29 mouse cellular contexts compared by ENCODE assay signal in genomic region chr3:121202638-121203037, GRCm38 (mm10). TPM values are rescaled to one million over a fixed set of nuclear protein-coding genes. Genes with fewer than 3 reads are reported as not detected.
DNase-seq lines count a peak whose midpoint lies in the region; ATAC-seq and TF ChIP-seq lines count a peak whose summit lies in the region.
"Had no signal": no experiment of that assay in that cellular context is flagged by ENCODE, and none has a peak within 500 bp of the region (broad histone marks: within the 10 kb centered on the region; RNA-seq: fewer than 3 reads in every experiment).

No protein-coding gene starts in this region.

- H3K27me3 ChIP-seq in liver, embryonic 12.5 days (replicated peaks) = no peaks in the 10 kb centered on the region
- no peaks in the 10 kb centered on the region for H3K27me3 ChIP-seq in liver, postnatal 0 days (ENCODE audit: insufficient read depth, low read length)
- no peaks in the 10 kb centered on the region for H3K27me3 ChIP-seq in liver, embryonic 15.5 days
- no peaks in the 10 kb centered on the region for H3K27me3 ChIP-seq in midbrain, embryonic 11.5 days (ENCODE audit: control insufficient read depth, insufficient read depth, low read length)
- H3K27me3 ChIP-seq: CH12.LX; embryonic facial prominence, embryonic 12.5 days; embryonic facial prominence, embryonic 15.5 days; heart, embryonic 13.5 days had no signal

- no peak for TF ChIP-seq EP300 in liver, postnatal 0 days (IDR thresholded peaks at IDR 0.05; ENCODE audit: low read depth)

- 73% methylated on average over 2 of the region's 2 CpGs for WGBS in liver, embryonic 12.5 days (ENCODE audit: insufficient replicate concordance)
- 78% methylated on average over 2 of the region's 2 CpGs for WGBS in liver, postnatal 0 days (ENCODE audit: insufficient replicate concordance)
- WGBS in liver, embryonic 15.5 days (ENCODE audit: insufficient replicate concordance) = 71% methylated on average over 2 of the region's 2 CpGs
- 90% methylated on average over 2 of the region's 2 CpGs for WGBS in midbrain, embryonic 11.5 days

- H3K9ac ChIP-seq in liver, embryonic 12.5 days = no peak overlapping the region
- no peak overlapping the region for H3K9ac ChIP-seq in liver, postnatal 0 days (replicated peaks)
- no peak overlapping the region for H3K9ac ChIP-seq in liver, embryonic 15.5 days
- no peak overlapping the region for H3K9ac ChIP-seq in midbrain, embryonic 11.5 days (ENCODE audit: low read length)
- H3K9ac ChIP-seq: embryonic facial prominence, embryonic 12.5 days; embryonic facial prominence, embryonic 15.5 days; forebrain, postnatal 0 days; heart, embryonic 13.5 days; hindbrain, embryonic 14.5 days had no signal

- no peak for DNase-seq in liver, postnatal 0 days
- peak; percentile 42 for DNase-seq in brain, adult 2 months (ENCODE audit: low read depth, low spot score)
- DNase-seq in cerebellum, adult 9-11 months = no peak
- DNase-seq in midbrain, embryonic 11.5 days (ENCODE audit: low spot score, missing footprints) = no peak
- DNase-seq: adrenal gland, postnatal 10 days; adrenal gland, postnatal 36 days; B cell, adult 2 months; cerebellum, adult 11-12 months; cerebellum, adult 8-10 months; cerebellum, postnatal 14 days; forebrain, postnatal 0 days; gastrocnemius, postnatal 10 days; gastrocnemius, postnatal 36 days; heart, adult 2 months; heart, postnatal 14 days; heart, postnatal 4 days had no signal

- H3K36me3 ChIP-seq in liver, embryonic 12.5 days = peaks cover 30% of the 10 kb centered on the region
- peaks cover 17% of the 10 kb centered on the region for H3K36me3 ChIP-seq in liver, postnatal 0 days (replicated peaks; ENCODE audit: insufficient read depth, low read length)
- peaks cover 22% of the 10 kb centered on the region for H3K36me3 ChIP-seq in liver, embryonic 15.5 days (replicated peaks)
- no peaks in the 10 kb centered on the region for H3K36me3 ChIP-seq in midbrain, embryonic 11.5 days (ENCODE audit: control insufficient read depth, insufficient read depth, low read length)
- H3K36me3 ChIP-seq: embryonic facial prominence, embryonic 12.5 days; embryonic facial prominence, embryonic 15.5 days; heart, embryonic 10.5 days; heart, embryonic 13.5 days had no signal

- H3K9me3 ChIP-seq in liver, embryonic 12.5 days (replicated peaks) = no peaks in the 10 kb centered on the region
- H3K9me3 ChIP-seq in liver, postnatal 0 days (ENCODE audit: low read length) = no peaks in the 10 kb centered on the region
- H3K9me3 ChIP-seq in liver, embryonic 15.5 days (replicated peaks) = no peaks in the 10 kb centered on the region
- no peaks in the 10 kb centered on the region for H3K9me3 ChIP-seq in midbrain, embryonic 11.5 days (ENCODE audit: control insufficient read depth, low read length)
- H3K9me3 ChIP-seq: embryonic facial prominence, embryonic 12.5 days; embryonic facial prominence, embryonic 15.5 days; G1E; heart, embryonic 10.5 days; heart, embryonic 13.5 days had no signal

- H3K27ac ChIP-seq in liver, embryonic 12.5 days = peak overlapping the region; percentile 78
- H3K27ac ChIP-seq in liver, postnatal 0 days (ENCODE audit: low read depth) = no peak overlapping the region
- H3K27ac ChIP-seq in liver, embryonic 15.5 days (replicated peaks) = peak overlapping the region; percentile 24; the same call in 1 of the 2 replicates
- no peak overlapping the region for H3K27ac ChIP-seq in midbrain, embryonic 11.5 days (ENCODE audit: low read depth, low read length)
- H3K27ac ChIP-seq: embryonic facial prominence, embryonic 12.5 days; embryonic facial prominence, embryonic 15.5 days; heart, adult 2 months; heart, embryonic 10.5 days; heart, embryonic 13.5 days; hindbrain, embryonic 14.5 days; hindbrain, postnatal 0 days had no signal

- H3K4me3 ChIP-seq in liver, embryonic 12.5 days = no peak overlapping the region
- no peak overlapping the region for H3K4me3 ChIP-seq in liver, postnatal 0 days (ENCODE audit: low read depth, low read length)
- no peak overlapping the region for H3K4me3 ChIP-seq in liver, embryonic 15.5 days (replicated peaks)
- no peak overlapping the region for H3K4me3 ChIP-seq in midbrain, embryonic 11.5 days (ENCODE audit: low read depth, low read length)
- H3K4me3 ChIP-seq: embryonic facial prominence, embryonic 12.5 days; embryonic facial prominence, embryonic 15.5 days; heart, adult 2 months; heart, embryonic 10.5 days; heart, embryonic 13.5 days had no signal

- ATAC-seq in liver, embryonic 12.5 days = no peak
- ATAC-seq in liver, postnatal 0 days = no peak
- no peak for ATAC-seq in liver, embryonic 15.5 days (ENCODE audit: insufficient read depth)
- ATAC-seq in midbrain, embryonic 11.5 days (ENCODE audit: low FRiP score) = no peak
- ATAC-seq: forebrain, embryonic 14.5 days; forebrain, postnatal 0 days; hindbrain, postnatal 0 days; inflammation-experienced regulatory T-cells, adult 6 months; Patski had no signal

- no peak for TF ChIP-seq CTCF in liver, postnatal 0 days (IDR thresholded peaks at IDR 0.05; ENCODE audit: low read depth)

- H3K4me1 ChIP-seq in liver, embryonic 12.5 days = peaks cover 52% of the 10 kb centered on the region
- H3K4me1 ChIP-seq in liver, postnatal 0 days (ENCODE audit: insufficient read depth) = peaks cover 11% of the 10 kb centered on the region
- H3K4me1 ChIP-seq in liver, embryonic 15.5 days (replicated peaks) = peaks cover 45% of the 10 kb centered on the region
- no peaks in the 10 kb centered on the region for H3K4me1 ChIP-seq in midbrain, embryonic 11.5 days (ENCODE audit: control insufficient read depth, insufficient read depth, low read length)
- H3K4me1 ChIP-seq: embryonic facial prominence, embryonic 12.5 days had no signal

- H3K4me2 ChIP-seq in liver, embryonic 12.5 days = no peak overlapping the region
- no peak overlapping the region for H3K4me2 ChIP-seq in liver, postnatal 0 days (ENCODE audit: low read depth, low read length)
- no peak overlapping the region for H3K4me2 ChIP-seq in liver, embryonic 15.5 days
- no peak overlapping the region for H3K4me2 ChIP-seq in midbrain, embryonic 11.5 days
- H3K4me2 ChIP-seq: embryonic facial prominence, embryonic 12.5 days; embryonic facial prominence, embryonic 15.5 days; heart, embryonic 13.5 days; hindbrain, embryonic 14.5 days had no signal

RNA-seq across cellular contexts. Expression of gene Rwdd3, which starts 31.1 kb away (rescaled TPM):
- 1.8 and 2.4 TPM in 2 replicates for polyA plus RNA-seq in liver, embryonic 12.5 days (2016; fragmentation: Nextera tagmentation; extraction: Ambion mirVana)
- polyA plus RNA-seq in liver, postnatal 0 days (2015; fragmentation: Nextera tagmentation; extraction: Ambion mirVana) = 5.9 and 8.2 TPM in 2 replicates
- 1.3 and 1.6 TPM in 2 replicates for polyA plus RNA-seq in liver, embryonic 15.5 days (2015; fragmentation: Nextera tagmentation; extraction: Ambion mirVana)
- 3.9 and 4.2 TPM in 2 replicates for polyA plus RNA-seq in midbrain, embryonic 11.5 days (2014; fragmentation: Nextera tagmentation; extraction: Ambion mirVana)

Comparison
In these comparisons a context has a peak if more than half of its experiments do, and no peak if none do; other contexts are left out.
1. H3K27ac ChIP-seq: peak in liver, embryonic 12.5 days (single experiment) and liver, embryonic 15.5 days (single experiment); none in liver, postnatal 0 days (single experiment) and midbrain, embryonic 11.5 days (single experiment).